21 mouse cellular contexts compared by ENCODE assay signal in the genomic region with DNA sequence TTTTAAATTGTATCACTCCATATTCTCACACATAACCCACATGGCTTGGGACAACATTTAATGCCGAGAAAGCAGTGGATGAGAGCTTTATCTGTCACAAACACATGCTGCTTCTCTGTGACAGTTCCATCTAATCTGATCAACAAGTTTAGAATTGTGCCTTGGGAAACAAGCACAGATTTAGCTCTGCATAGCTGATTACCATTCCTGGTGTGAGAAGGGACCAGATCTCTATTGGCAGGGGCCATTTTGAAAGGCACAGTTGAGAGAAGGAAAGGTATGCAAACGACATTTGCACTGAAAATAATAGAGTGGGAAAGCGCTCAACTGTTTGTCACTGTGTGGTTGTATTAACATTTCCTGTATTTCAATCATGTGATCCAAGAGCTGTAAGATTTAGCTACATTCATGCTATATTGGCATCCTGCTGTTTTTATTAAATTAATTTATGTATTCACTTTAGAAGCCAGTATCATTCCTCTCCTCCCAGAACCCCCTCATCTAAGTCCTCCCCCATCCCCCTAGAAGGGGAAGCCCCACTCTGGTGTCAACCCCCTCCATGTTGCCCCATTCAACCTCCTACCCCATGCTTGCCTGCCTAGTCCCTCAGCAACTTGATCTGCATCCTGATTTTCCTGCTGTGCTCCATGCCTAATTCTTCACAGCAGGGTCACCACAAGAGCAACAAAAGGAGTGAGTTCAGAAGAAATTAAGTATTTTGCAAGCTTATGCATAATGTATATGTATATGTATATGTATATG.
A peak's percentile ranks its signal among the peaks of the same experiment; 100 is the strongest.
DNase-seq lines count a peak whose midpoint lies in the region; ATAC-seq lines count a peak whose summit lies in the region.
"Had no signal": no experiment of that assay in that cellular context is flagged by ENCODE, and none has a peak within 500 bp of the region (broad histone marks: within the 10 kb centered on the region; RNA-seq: fewer than 3 reads in every experiment).

No protein-coding gene starts in this region.

- ATAC-seq in hindbrain, embryonic 11.5 days (ENCODE audit: low FRiP score), result peak; percentile 86
- ATAC-seq in midbrain, embryonic 11.5 days (ENCODE audit: low FRiP score), result peak; percentile 80
- no peak for ATAC-seq in midbrain, embryonic 15.5 days (replicated peaks)
- ATAC-seq: activated CD4-positive, CD25-positive, alpha-beta regulatory T cell, adult 4 months; forebrain, embryonic 15.5 days; Patski had no signal

- H3K4me3 ChIP-seq in hindbrain, embryonic 11.5 days (ENCODE audit: low read depth, low read length), result no peak overlapping the region
- no peak overlapping the region for H3K4me3 ChIP-seq in hindbrain, embryonic 10.5 days
- no peak overlapping the region for H3K4me3 ChIP-seq in midbrain, embryonic 11.5 days (ENCODE audit: low read depth, low read length)
- H3K4me3 ChIP-seq in midbrain, embryonic 15.5 days, result no peak overlapping the region
- H3K4me3 ChIP-seq: embryonic facial prominence, embryonic 13.5 days; forebrain, embryonic 15.5 days; heart, embryonic 10.5 days had no signal

- no peak overlapping the region for H3K9ac ChIP-seq in hindbrain, embryonic 11.5 days (ENCODE audit: low read depth, low read length)
- H3K9ac ChIP-seq in midbrain, embryonic 11.5 days (ENCODE audit: low read length), result no peak overlapping the region
- H3K9ac ChIP-seq in midbrain, embryonic 15.5 days, result no peak overlapping the region
- H3K9ac ChIP-seq: embryonic facial prominence, embryonic 13.5 days; forebrain, embryonic 15.5 days had no signal

- H3K4me1 ChIP-seq in hindbrain, embryonic 11.5 days (replicated peaks; ENCODE audit: control insufficient read depth, insufficient read depth, low read length), result no peaks in the 10 kb centered on the region
- peaks cover 3% of the 10 kb centered on the region; the same call in 1 of the 2 replicates for H3K4me1 ChIP-seq in hindbrain, embryonic 10.5 days (replicated peaks)
- peaks cover 2% of the 10 kb centered on the region; the same call in 1 of the 2 replicates for H3K4me1 ChIP-seq in midbrain, embryonic 11.5 days (ENCODE audit: control insufficient read depth, insufficient read depth, low read length)
- H3K4me1 ChIP-seq in midbrain, embryonic 15.5 days, result 0 out of 2 replicates have a peak, but pooled peaks cover 3% of the 10 kb centered on the region
- H3K4me1 ChIP-seq: embryonic facial prominence, embryonic 13.5 days; forebrain, embryonic 15.5 days; heart, embryonic 10.5 days had no signal

- no peaks in the 10 kb centered on the region for H3K36me3 ChIP-seq in hindbrain, embryonic 11.5 days (ENCODE audit: control insufficient read depth, insufficient read depth, low read length)
- H3K36me3 ChIP-seq in hindbrain, embryonic 10.5 days, result no peaks in the 10 kb centered on the region
- no peaks in the 10 kb centered on the region for H3K36me3 ChIP-seq in midbrain, embryonic 11.5 days (ENCODE audit: control insufficient read depth, insufficient read depth, low read length)
- no peaks in the 10 kb centered on the region for H3K36me3 ChIP-seq in midbrain, embryonic 15.5 days (replicated peaks)
- H3K36me3 ChIP-seq: embryonic facial prominence, embryonic 13.5 days; forebrain, embryonic 15.5 days; heart, embryonic 10.5 days had no signal

- DNase-seq in hindbrain, embryonic 11.5 days (ENCODE audit: low spot score), result peak; percentile 6
- no peak for DNase-seq in hindbrain, embryonic 10.5 days (ENCODE audit: low spot score)
- DNase-seq in midbrain, embryonic 11.5 days (ENCODE audit: low spot score, missing footprints), result no peak
- DNase-seq in retina, postnatal 1 day, result peak; percentile 49
- no peak for DNase-seq in retina, embryonic 14.5 days (ENCODE audit: low spot score)
- no peak for DNase-seq in thymus, postnatal 0 days (ENCODE audit: low spot score)
- DNase-seq: adrenal gland, postnatal 14 days; cerebellum, adult 18-20 months; cerebellum, adult 9-11 months; cerebellum, postnatal 36 days; gastrocnemius, postnatal 10 days; heart, adult 18-20 months; heart, postnatal 10 days; heart, postnatal 4 days had no signal

- H3K27ac ChIP-seq in hindbrain, embryonic 11.5 days (ENCODE audit: low read depth, low read length), result no peak overlapping the region
- H3K27ac ChIP-seq in hindbrain, embryonic 10.5 days, result no peak overlapping the region
- no peak overlapping the region for H3K27ac ChIP-seq in midbrain, embryonic 11.5 days (ENCODE audit: low read depth, low read length)
- H3K27ac ChIP-seq in midbrain, embryonic 15.5 days, result no peak overlapping the region
- H3K27ac ChIP-seq: embryonic facial prominence, embryonic 13.5 days; forebrain, embryonic 15.5 days; heart, embryonic 10.5 days had no signal

- H3K9me3 ChIP-seq in hindbrain, embryonic 11.5 days (ENCODE audit: control insufficient read depth, low read length), result no peaks in the 10 kb centered on the region
- H3K9me3 ChIP-seq in hindbrain, embryonic 10.5 days, result no peaks in the 10 kb centered on the region
- no peaks in the 10 kb centered on the region for H3K9me3 ChIP-seq in midbrain, embryonic 11.5 days (ENCODE audit: control insufficient read depth, low read length)
- H3K9me3 ChIP-seq in midbrain, embryonic 15.5 days, result no peaks in the 10 kb centered on the region
- H3K9me3 ChIP-seq: embryonic facial prominence, embryonic 13.5 days; forebrain, embryonic 15.5 days; heart, embryonic 10.5 days had no signal

- H3K27me3 ChIP-seq in hindbrain, embryonic 11.5 days (ENCODE audit: control insufficient read depth, insufficient read depth, low read length), result no peaks in the 10 kb centered on the region
- no peaks in the 10 kb centered on the region for H3K27me3 ChIP-seq in hindbrain, embryonic 10.5 days (ENCODE audit: insufficient read depth, poor library complexity, severe bottlenecking)
- H3K27me3 ChIP-seq in midbrain, embryonic 11.5 days (ENCODE audit: control insufficient read depth, insufficient read depth, low read length), result no peaks in the 10 kb centered on the region
- H3K27me3 ChIP-seq in midbrain, embryonic 15.5 days (replicated peaks), result no peaks in the 10 kb centered on the region
- H3K27me3 ChIP-seq: CH12.LX; embryonic facial prominence, embryonic 13.5 days; forebrain, embryonic 15.5 days had no signal

- no peak overlapping the region for H3K4me2 ChIP-seq in hindbrain, embryonic 11.5 days (replicated peaks; ENCODE audit: low read depth, low read length)
- no peak overlapping the region for H3K4me2 ChIP-seq in midbrain, embryonic 11.5 days
- no peak overlapping the region for H3K4me2 ChIP-seq in midbrain, embryonic 15.5 days
- H3K4me2 ChIP-seq: embryonic facial prominence, embryonic 13.5 days; forebrain, embryonic 15.5 days had no signal

- 55% methylated on average over 3 of the region's 3 CpGs for WGBS in hindbrain, embryonic 11.5 days
- 62% methylated on average over 3 of the region's 3 CpGs for WGBS in hindbrain, embryonic 10.5 days
- 52% methylated on average over 3 of the region's 3 CpGs for WGBS in midbrain, embryonic 11.5 days
- 37% methylated on average over 3 of the region's 3 CpGs for WGBS in midbrain, embryonic 15.5 days

Comparison
In these comparisons a context has a peak if more than half of its experiments do, and no peak if none do; other contexts are left out.
1. DNase-seq: peak in hindbrain, embryonic 11.5 days (single experiment) and retina, postnatal 1 day (single experiment); none in hindbrain, embryonic 10.5 days (single experiment), midbrain, embryonic 11.5 days (single experiment), retina, embryonic 14.5 days (single experiment) and thymus, postnatal 0 days (single experiment).